Mouse (Mus musculus): Measurements from ENCODE around the gene Irgm1. TPM values are rescaled to one million over a fixed set of nuclear protein-coding genes. Genes with fewer than 3 reads are reported as not detected.
"Not testable (repeated sequence)": the region's sequence is repeated elsewhere in the genome, so short reads cannot be mapped to it uniquely, and the experiment has no call there.

Irgm1 gene
- polyA plus RNA-seq, 1 experiment from 2014 or later = 8.4 TPM

- H3K27ac ChIP-seq (replicated peaks) = peak overlapping the region; percentile 38
Measured at GRCm38 (mm10) chr11:48852624-48853473, 18.6 kb downstream of the Irgm1 start.

GRCm38 (mm10) chr11:48852190-48852589 lies 19.3 kb downstream of the Irgm1 start:
- WGBS = 61% methylated on average over 4 of the region's 4 CpGs
- no peak overlapping the region for H3K9ac ChIP-seq
- ATAC-seq (ENCODE audit: extremely low read depth, insufficient number of reproducible peaks, low FRiP score, low TSS enrichment) = no peak
- H3K4me2 ChIP-seq = peak overlapping the region; percentile 93
- no peaks in the 10 kb centered on the region for H3K36me3 ChIP-seq
- H3K9me3 ChIP-seq = no peaks in the 10 kb centered on the region
- peaks cover 29% of the 10 kb centered on the region for H3K4me1 ChIP-seq
- H3K27ac ChIP-seq (replicated peaks) = no peak overlapping the region
- H3K27me3 ChIP-seq (replicated peaks) = peaks cover 27% of the 10 kb centered on the region
- peak overlapping the region; percentile 81 for H3K4me3 ChIP-seq

More at GRCm38 (mm10) chr11:48852624-48853473, 18.6 kb downstream of the Irgm1 start:
- Histone ChIP-seq H3K27me3 (replicated peaks) (peaks cover 27% of the 10 kb centered on the region), H3K36me3 (no peaks in the 10 kb centered on the region), H3K9me3 (no peaks in the 10 kb centered on the region), H3K4me2 (peak overlapping the region; percentile 93), H3K9ac (peak overlapping the region; percentile 77), H3K4me1 (peaks cover 32% of the 10 kb centered on the region), H3K4me3 (peak overlapping the region; percentile 81)
- WGBS = 5% methylated on average over 23 of the region's 23 CpGs
- no peak for ATAC-seq (ENCODE audit: extremely low read depth, insufficient number of reproducible peaks, low FRiP score, low TSS enrichment)

DNA sequence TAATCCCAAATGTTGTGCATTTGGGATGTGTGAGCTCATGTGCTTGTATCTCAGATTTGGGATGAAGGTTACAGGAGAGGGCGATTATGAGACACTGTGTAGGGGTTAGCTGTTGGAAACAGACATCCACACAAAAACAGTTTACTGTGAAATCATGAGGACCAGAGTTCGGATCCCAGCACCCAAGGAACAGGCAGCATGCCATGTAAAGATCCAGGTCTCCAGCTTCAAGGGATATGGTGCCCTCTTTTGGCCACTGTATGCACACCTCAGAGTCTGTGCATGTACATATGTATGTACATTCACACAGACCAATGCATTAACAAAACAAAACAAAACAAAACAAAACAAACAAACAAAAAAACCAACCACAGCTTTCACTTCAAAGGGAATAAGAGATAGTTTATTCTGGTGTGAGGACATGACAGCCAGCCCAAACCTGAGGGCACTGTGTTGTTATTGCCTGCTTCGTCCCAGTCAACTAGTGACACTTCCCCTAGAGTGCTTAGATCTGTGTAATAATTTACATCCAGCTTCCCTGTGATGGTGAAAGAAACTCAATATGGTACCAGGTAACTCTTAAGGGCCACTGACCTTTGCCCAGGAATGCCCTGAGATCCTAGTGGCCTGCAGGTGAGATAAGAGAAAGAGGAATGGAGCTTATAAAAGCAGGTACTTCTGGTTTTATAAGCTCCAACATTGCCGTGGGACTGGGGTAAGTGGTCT lies 20.1 kb downstream of the Irgm1 start:
- 78% methylated on average over 4 of the region's 4 CpGs for WGBS
- peaks cover 27% of the 10 kb centered on the region for H3K4me1 ChIP-seq
- ATAC-seq (ENCODE audit: extremely low read depth, insufficient number of reproducible peaks, low FRiP score, low TSS enrichment) = no peak

GRCm38 (mm10) chr11:48850240-48850639 lies 21.2 kb downstream of the Irgm1 start:
- H3K4me1 ChIP-seq = peaks cover 27% of the 10 kb centered on the region
- no peaks in the 10 kb centered on the region for H3K36me3 ChIP-seq
- no peak for ATAC-seq (ENCODE audit: extremely low read depth, insufficient number of reproducible peaks, low FRiP score, low TSS enrichment)
- WGBS = 31% methylated on average over 2 of the region's 2 CpGs
- no peak overlapping the region for H3K27ac ChIP-seq (replicated peaks)
- H3K4me3 ChIP-seq = no peak overlapping the region
- peaks cover 30% of the 10 kb centered on the region for H3K27me3 ChIP-seq (replicated peaks)
- peak overlapping the region; percentile 42 for H3K4me2 ChIP-seq
- no peak overlapping the region for H3K9ac ChIP-seq
- H3K9me3 ChIP-seq = no peaks in the 10 kb centered on the region

More for the DNA sequence above, 20.1 kb downstream of the Irgm1 start:
- Histone ChIP-seq H3K36me3 (no peaks in the 10 kb centered on the region), H3K27ac (replicated peaks) (no peak overlapping the region), H3K4me3 (no peak overlapping the region), H3K27me3 (replicated peaks) (peaks cover 27% of the 10 kb centered on the region), H3K9me3 (no peaks in the 10 kb centered on the region), H3K4me2 (no peak overlapping the region), H3K9ac (no peak overlapping the region)

DNA sequence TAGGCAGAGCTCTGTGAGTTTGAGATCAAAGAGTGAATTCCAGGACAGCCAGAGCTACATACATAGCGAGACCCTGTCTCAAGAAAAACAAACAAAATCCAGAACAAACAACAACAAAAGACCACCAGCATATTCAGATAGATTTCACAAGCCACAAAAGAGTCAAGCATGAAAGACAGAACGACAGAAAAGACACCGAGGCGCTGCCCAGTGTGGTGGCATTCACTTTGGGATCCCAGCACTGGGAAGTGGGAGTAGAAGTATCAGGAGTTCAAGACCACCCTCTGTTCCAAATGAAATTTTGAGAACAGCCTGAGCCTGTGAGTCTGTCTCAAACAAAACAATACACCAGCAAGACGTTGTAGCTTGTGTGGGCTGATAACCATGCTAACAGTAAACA lies 24.6 kb downstream of the Irgm1 start:
- Histone ChIP-seq H3K4me2 (no peak overlapping the region), H3K4me3 (no peak overlapping the region), H3K4me1 (0 out of 2 replicates have a peak, but pooled peaks cover 4% of the 10 kb centered on the region), H3K9me3 (no peaks in the 10 kb centered on the region), H3K36me3 (no peaks in the 10 kb centered on the region), H3K27ac (replicated peaks) (no peak overlapping the region), H3K27me3 (replicated peaks) (peaks cover 53% of the 10 kb centered on the region), H3K9ac (no peak overlapping the region)
- WGBS = 51% methylated on average over 5 of the region's 5 CpGs
- no peak for ATAC-seq (ENCODE audit: extremely low read depth, insufficient number of reproducible peaks, low FRiP score, low TSS enrichment)

DNA sequence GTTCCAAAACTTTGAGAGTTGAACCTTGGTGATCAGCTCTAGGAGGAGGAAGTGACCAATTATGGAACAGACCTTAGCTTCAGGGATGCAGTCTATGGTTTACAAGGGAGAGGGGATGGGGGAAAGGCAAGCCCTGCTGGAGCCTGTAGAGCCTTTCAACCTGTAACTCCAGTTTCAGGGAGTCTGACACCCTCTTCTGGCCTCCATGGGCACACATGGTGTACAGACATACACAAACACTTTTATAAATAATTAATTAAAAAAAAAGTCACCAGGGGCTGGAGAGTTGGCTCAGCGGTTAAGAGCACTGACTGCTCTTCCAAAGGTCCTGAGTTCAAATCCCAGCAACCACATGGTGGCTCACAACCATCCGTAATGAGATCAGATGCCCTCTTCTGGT lies 25.1 kb downstream of the Irgm1 start:
- H3K9me3 ChIP-seq; H3K4me1 ChIP-seq; H3K27ac ChIP-seq (replicated peaks); H3K36me3 ChIP-seq; H3K4me3 ChIP-seq; ATAC-seq (ENCODE audit: extremely low read depth, insufficient number of reproducible peaks, low FRiP score, low TSS enrichment); H3K4me2 ChIP-seq; H3K9ac ChIP-seq: not testable (repeated sequence)
- WGBS = 74% methylated on average over 2 of the region's 2 CpGs
- H3K27me3 ChIP-seq (replicated peaks) = peaks cover 53% of the 10 kb centered on the region

DNA sequence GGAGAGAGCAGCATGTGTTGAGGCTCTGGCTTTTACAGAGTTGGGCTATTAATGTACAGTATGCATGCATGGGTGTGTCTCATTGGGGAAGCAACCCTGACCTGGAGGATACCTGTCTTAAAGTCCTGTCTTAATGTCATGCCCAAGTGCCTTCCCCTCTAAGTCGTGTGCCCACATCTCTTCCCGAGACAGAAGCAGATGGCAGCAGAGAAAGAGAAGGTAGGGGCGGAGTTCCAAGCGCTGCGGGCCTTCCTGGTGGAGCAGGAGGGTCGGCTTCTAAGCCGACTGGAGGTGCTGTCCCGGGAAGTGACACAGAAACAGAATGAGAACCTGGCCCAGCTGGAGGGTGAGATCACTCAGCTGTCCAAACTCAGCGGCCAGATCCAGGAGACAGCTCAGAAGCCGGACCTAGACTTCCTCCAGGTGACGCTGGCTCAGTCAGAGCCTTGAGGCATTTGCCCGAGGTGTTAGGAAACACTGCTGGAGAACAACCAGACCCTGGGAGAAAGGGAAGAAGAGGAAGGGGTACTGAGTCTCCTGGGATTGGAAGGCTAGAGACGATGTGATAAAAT lies 26.2 kb downstream of the Irgm1 start:
- H3K36me3 ChIP-seq = no peaks in the 10 kb centered on the region
- H3K9ac ChIP-seq = no peak overlapping the region
- H3K4me3 ChIP-seq = no peak overlapping the region
- H3K27me3 ChIP-seq (replicated peaks) = peaks cover 49% of the 10 kb centered on the region
- no peak overlapping the region for H3K27ac ChIP-seq (replicated peaks)
- H3K4me2 ChIP-seq = no peak overlapping the region
- H3K9me3 ChIP-seq = no peaks in the 10 kb centered on the region
- 24% methylated on average over 13 of the region's 13 CpGs for WGBS
- H3K4me1 ChIP-seq = 0 out of 2 replicates have a peak, but pooled peaks cover 4% of the 10 kb centered on the region
- ATAC-seq (ENCODE audit: extremely low read depth, insufficient number of reproducible peaks, low FRiP score, low TSS enrichment) = no peak

DNA sequence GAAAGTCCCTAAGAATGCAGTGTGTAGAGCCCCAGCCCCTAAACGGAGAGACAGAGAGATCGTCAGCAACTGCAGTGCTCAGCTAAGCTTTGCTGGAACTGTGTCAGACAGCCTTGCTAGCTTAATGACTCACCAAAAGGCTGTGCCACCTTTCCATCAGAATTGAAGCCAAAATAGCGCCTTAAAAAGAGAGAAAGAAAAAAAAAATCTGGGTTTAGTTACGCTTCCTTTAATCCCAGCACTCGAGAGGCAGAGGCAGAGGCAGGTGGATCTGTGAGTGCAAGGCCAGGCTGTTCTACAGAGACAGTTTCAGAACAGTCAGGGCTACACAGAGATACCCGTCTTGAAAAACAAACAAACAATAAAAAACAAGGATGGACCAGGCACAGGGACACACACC lies 27.2 kb downstream of the Irgm1 start:
- Histone ChIP-seq H3K9me3 (no peaks in the 10 kb centered on the region), H3K27ac (replicated peaks) (no peak overlapping the region), H3K27me3 (replicated peaks) (peaks cover 45% of the 10 kb centered on the region), H3K4me2 (no peak overlapping the region), H3K9ac (no peak overlapping the region), H3K36me3 (no peaks in the 10 kb centered on the region), H3K4me1 (no peaks in the 10 kb centered on the region), H3K4me3 (no peak overlapping the region)
- 60% methylated on average over 6 of the region's 6 CpGs for WGBS
- ATAC-seq (ENCODE audit: extremely low read depth, insufficient number of reproducible peaks, low FRiP score, low TSS enrichment) = no peak

- no peaks in the 10 kb centered on the region for H3K9me3 ChIP-seq
- no peak overlapping the region for H3K4me2 ChIP-seq
- WGBS = 73% methylated on average over 11 of the region's 11 CpGs
- H3K36me3 ChIP-seq = no peaks in the 10 kb centered on the region
- no peak overlapping the region for H3K9ac ChIP-seq
- H3K27me3 ChIP-seq (replicated peaks) = peaks cover 37% of the 10 kb centered on the region
- no peak overlapping the region for H3K27ac ChIP-seq (replicated peaks)
- ATAC-seq (ENCODE audit: extremely low read depth, insufficient number of reproducible peaks, low FRiP score, low TSS enrichment) = no peak
- peaks cover 7% of the 10 kb centered on the region for H3K4me1 ChIP-seq
- H3K4me3 ChIP-seq = no peak overlapping the region
Measured at GRCm38 (mm10) chr11:48843202-48843601, 28.3 kb downstream of the Irgm1 start.

DNA sequence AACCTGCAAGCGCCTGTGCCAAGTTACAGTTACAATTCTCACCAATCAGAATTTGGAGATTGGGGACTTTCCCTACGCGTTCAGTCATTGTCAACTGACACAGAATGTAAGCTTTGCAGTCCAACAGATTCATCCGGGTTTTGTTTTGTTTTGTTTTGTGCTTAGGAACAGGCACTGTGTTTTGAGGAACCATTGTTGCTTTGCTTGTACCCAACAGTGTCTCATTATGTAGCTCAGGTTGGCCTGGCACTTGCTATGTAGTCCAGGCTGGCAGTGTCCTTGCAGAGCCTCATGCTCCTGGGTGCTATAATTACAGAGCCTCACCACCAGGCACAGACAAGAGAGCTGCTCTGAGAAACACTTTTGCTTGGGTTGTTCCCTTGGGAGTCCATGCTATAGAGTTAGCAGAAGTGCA lies 29.1 kb downstream of the Irgm1 start:
- H3K4me2 ChIP-seq = no peak overlapping the region
- H3K9ac ChIP-seq = no peak overlapping the region
- ATAC-seq (ENCODE audit: extremely low read depth, insufficient number of reproducible peaks, low FRiP score, low TSS enrichment) = no peak
- peaks cover 9% of the 10 kb centered on the region for H3K4me1 ChIP-seq
- H3K27me3 ChIP-seq (replicated peaks) = peaks cover 34% of the 10 kb centered on the region
- no peaks in the 10 kb centered on the region for H3K9me3 ChIP-seq
- H3K27ac ChIP-seq (replicated peaks) = no peak overlapping the region
- WGBS = 72% methylated on average over 4 of the region's 4 CpGs
- H3K4me3 ChIP-seq = no peak overlapping the region
- no peaks in the 10 kb centered on the region for H3K36me3 ChIP-seq

DNA sequence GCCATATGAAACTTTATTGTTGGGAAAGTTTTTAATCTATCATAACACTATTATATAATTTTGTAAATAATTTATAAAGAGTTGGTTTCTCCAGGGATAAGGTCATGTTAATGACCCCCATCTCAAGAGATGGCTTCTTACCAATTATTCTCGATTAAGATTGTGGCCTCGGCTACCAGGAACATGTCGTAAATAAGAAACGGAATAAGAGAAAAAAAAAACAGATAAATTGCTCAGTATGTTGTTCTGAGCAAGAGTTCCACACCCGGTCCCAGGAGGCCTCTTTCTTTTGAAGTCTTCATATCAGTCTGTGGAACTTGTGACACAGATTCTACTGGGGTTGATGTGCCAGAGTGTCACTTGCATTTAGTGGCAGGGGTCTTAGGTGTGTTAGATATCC lies 30.3 kb downstream of the Irgm1 start:
- H3K9me3 ChIP-seq = no peaks in the 10 kb centered on the region
- ATAC-seq (ENCODE audit: extremely low read depth, insufficient number of reproducible peaks, low FRiP score, low TSS enrichment) = no peak
- H3K4me1 ChIP-seq = peaks cover 15% of the 10 kb centered on the region
- H3K4me3 ChIP-seq = no peak overlapping the region
- no peaks in the 10 kb centered on the region for H3K36me3 ChIP-seq
- no peak overlapping the region for H3K4me2 ChIP-seq
- peaks cover 44% of the 10 kb centered on the region for H3K27me3 ChIP-seq (replicated peaks)
- no peak overlapping the region for H3K27ac ChIP-seq (replicated peaks)
- H3K9ac ChIP-seq = no peak overlapping the region
- 77% methylated on average over 5 of the region's 5 CpGs for WGBS

Data from heart, embryonic 13.5 days (tissue).